ENCODE assay signal across 9 mouse cellular contexts in genomic region chr11:89381782-89382633, GRCm38 (mm10).
DNase-seq lines count a peak whose midpoint lies in the region; ATAC-seq and TF ChIP-seq lines count a peak whose summit lies in the region.
"Had no signal": no experiment of that assay in that cellular context is flagged by ENCODE, and none has a peak within 500 bp of the region (broad histone marks: within the 10 kb centered on the region; RNA-seq: fewer than 3 reads in every experiment).

No protein-coding gene starts in this region.

- no peaks in the 10 kb centered on the region for H3K36me3 ChIP-seq in kidney, embryonic 16.5 days (ENCODE audit: insufficient read depth, low read length)
- no peaks in the 10 kb centered on the region for H3K36me3 ChIP-seq in liver, postnatal 0 days (replicated peaks; ENCODE audit: insufficient read depth, low read length)

- H3K9me3 ChIP-seq in kidney, embryonic 16.5 days (ENCODE audit: low read length) = no peaks in the 10 kb centered on the region
- H3K9me3 ChIP-seq in liver, postnatal 0 days (ENCODE audit: low read length) = no peaks in the 10 kb centered on the region

- WGBS in kidney, embryonic 16.5 days = 36% methylated on average over 8 of the region's 8 CpGs
- WGBS in liver, postnatal 0 days (ENCODE audit: insufficient replicate concordance) = 69% methylated on average over 8 of the region's 8 CpGs

- peak; percentile 42; the same call in 1 of the 2 replicates for ATAC-seq in kidney, embryonic 16.5 days (ENCODE audit: low FRiP score, low TSS enrichment)
- no peak for ATAC-seq in liver, postnatal 0 days

- no peaks in the 10 kb centered on the region for H3K27me3 ChIP-seq in kidney, embryonic 16.5 days (ENCODE audit: insufficient read depth, low read length)
- no peaks in the 10 kb centered on the region for H3K27me3 ChIP-seq in liver, postnatal 0 days (ENCODE audit: insufficient read depth, low read length)

- no peak for DNase-seq in kidney, adult 8-10 months
- DNase-seq in forelimb bud, embryonic 11.5 days (ENCODE audit: low read depth, low spot score) = peak; percentile 19
- peak; percentile 9 to 35 for DNase-seq in left cerebral cortex, postnatal 25 days (ENCODE audit: low spot score in 2 of 2)
- peak; percentile 75 to 82 for DNase-seq in right cerebral cortex, postnatal 10 days (ENCODE audit: low spot score in 2 of 2)
- DNase-seq in liver, postnatal 0 days = no peak
- DNase-seq in cerebellum, adult 11-12 months = no peak
- DNase-seq in adrenal gland, postnatal 14 days = no peak
- DNase-seq: thymus, postnatal 14 days had no signal

- no peak overlapping the region for H3K27ac ChIP-seq in kidney, embryonic 16.5 days (ENCODE audit: low read length)
- no peak overlapping the region for H3K27ac ChIP-seq in liver, postnatal 0 days (ENCODE audit: low read depth)

- no peak overlapping the region for H3K9ac ChIP-seq in kidney, embryonic 16.5 days (replicated peaks; ENCODE audit: low read length)
- no peak overlapping the region for H3K9ac ChIP-seq in liver, postnatal 0 days (replicated peaks)

- no peak overlapping the region for H3K4me3 ChIP-seq in kidney, embryonic 16.5 days (ENCODE audit: low read length)
- H3K4me3 ChIP-seq in liver, postnatal 0 days (ENCODE audit: low read depth, low read length) = no peak overlapping the region

- no peak overlapping the region for H3K4me2 ChIP-seq in kidney, embryonic 16.5 days (replicated peaks; ENCODE audit: low read depth, low read length)
- no peak overlapping the region for H3K4me2 ChIP-seq in liver, postnatal 0 days (ENCODE audit: low read depth, low read length)

- no peak for TF ChIP-seq EP300 in liver, postnatal 0 days (IDR thresholded peaks at IDR 0.05; ENCODE audit: low read depth)

- peaks cover 7% of the 10 kb centered on the region; the same call in 1 of the 2 replicates for H3K4me1 ChIP-seq in kidney, embryonic 16.5 days (ENCODE audit: insufficient read depth, low read length)
- no peaks in the 10 kb centered on the region for H3K4me1 ChIP-seq in liver, postnatal 0 days (ENCODE audit: insufficient read depth)

- intact Hi-C loops in left cerebral cortex, postnatal 25 days (cut with DNase I) = no loop called here

- TF ChIP-seq CTCF in liver, postnatal 0 days (IDR thresholded peaks at IDR 0.05; ENCODE audit: low read depth) = no peak

Comparison
In these comparisons a context has a peak if more than half of its experiments do, and no peak if none do; other contexts are left out.
1. DNase-seq: peak in forelimb bud, embryonic 11.5 days (single experiment), left cerebral cortex, postnatal 25 days (2 of 2) and right cerebral cortex, postnatal 10 days (2 of 2); none in kidney, adult 8-10 months (0 of 2), liver, postnatal 0 days (single experiment), cerebellum, adult 11-12 months (single experiment) and adrenal gland, postnatal 14 days (single experiment).